Mouse (Mus musculus): ENCODE data around the gene Brd7.

- TF ChIP-seq TAL1 (IDR thresholded peaks at IDR 0.05; ENCODE audit: low read length) (no peak), GATA1 (IDR thresholded peaks at IDR 0.05; ENCODE audit: low read length) (no peak)
Measured at GRCm38 (mm10) chr8:88286421-88286960, 75.5 kb downstream of the Brd7 start.

All from erythroblast, embryonic 14.5 days (primary cell).